ENCODE assay signal across 38 mouse cellular contexts in genomic region chr9:35567995-35568394, GRCm38 (mm10). TPM values are rescaled to one million over a fixed set of nuclear protein-coding genes. Genes with fewer than 3 reads are reported as not detected.
A peak's percentile ranks its signal among the peaks of the same experiment; 100 is the strongest.
DNase-seq lines count a peak whose midpoint lies in the region; ATAC-seq lines count a peak whose summit lies in the region.
"Had no signal": no experiment of that assay in that cellular context is flagged by ENCODE, and none has a peak within 500 bp of the region (broad histone marks: within the 10 kb centered on the region; RNA-seq: fewer than 3 reads in every experiment).

No protein-coding gene starts in this region.

- 84% methylated on average over 3 of the region's 3 CpGs for WGBS in heart, embryonic 13.5 days
- 89% methylated on average over 3 of the region's 3 CpGs for WGBS in midbrain, embryonic 12.5 days
- 86% methylated on average over 3 of the region's 3 CpGs for WGBS in midbrain, embryonic 10.5 days
- 88% methylated on average over 3 of the region's 3 CpGs for WGBS in limb, embryonic 10.5 days

- H3K4me1 ChIP-seq in erythroblast, embryonic 14.5 days (ENCODE audit: control insufficient read depth) = peaks cover 31% of the 10 kb centered on the region
- peaks cover 40% of the 10 kb centered on the region for H3K4me1 ChIP-seq in heart, embryonic 13.5 days
- peaks cover 11% of the 10 kb centered on the region for H3K4me1 ChIP-seq in midbrain, embryonic 12.5 days
- H3K4me1 ChIP-seq in midbrain, embryonic 10.5 days = peaks cover 22% of the 10 kb centered on the region
- H3K4me1 ChIP-seq in limb, embryonic 10.5 days = peaks cover 5% of the 10 kb centered on the region; the same call in 1 of the 2 replicates

- H3K4me2 ChIP-seq in heart, embryonic 13.5 days = peak overlapping the region; percentile 81
- H3K4me2 ChIP-seq in midbrain, embryonic 12.5 days (replicated peaks) = 0 out of 2 replicates have a peak overlapping the region, but pooled peaks have one; percentile 13
- H3K4me2 ChIP-seq: stomach, embryonic 15.5 days had no signal

- no peak for ATAC-seq in erythroblast, adult 5-6 weeks (replicated peaks; ENCODE audit: low FRiP score, poor library complexity, severe bottlenecking)
- no peak for ATAC-seq in heart, embryonic 13.5 days (ENCODE audit: extremely low read depth, insufficient number of reproducible peaks, low FRiP score, low TSS enrichment)
- no peak for ATAC-seq in midbrain, embryonic 12.5 days (ENCODE audit: low FRiP score, low read depth)

- intact Hi-C loops in heart, postnatal 10 days (cut with DNase I) = no loop called here

- H3K27ac ChIP-seq in heart, embryonic 13.5 days (replicated peaks) = no peak overlapping the region
- H3K27ac ChIP-seq in midbrain, embryonic 12.5 days (replicated peaks) = no peak overlapping the region
- no peak overlapping the region for H3K27ac ChIP-seq in midbrain, embryonic 10.5 days (replicated peaks)
- no peak overlapping the region for H3K27ac ChIP-seq in limb, embryonic 10.5 days
- H3K27ac ChIP-seq: forebrain, embryonic 12.5 days; hindbrain, embryonic 13.5 days; limb, embryonic 12.5 days; stomach, embryonic 15.5 days had no signal

- peak overlapping the region; percentile 33; the same call in 1 of the 2 replicates for H3K9ac ChIP-seq in heart, embryonic 13.5 days
- H3K9ac ChIP-seq in midbrain, embryonic 12.5 days (replicated peaks) = no peak overlapping the region
- H3K9ac ChIP-seq: forebrain, embryonic 12.5 days; hindbrain, embryonic 13.5 days; limb, embryonic 12.5 days; stomach, embryonic 15.5 days had no signal

- DNase-seq in heart, postnatal 10 days = no peak
- DNase-seq in midbrain, embryonic 10.5 days (ENCODE audit: low spot score) = no peak
- DNase-seq in layer of hippocampus, postnatal 14 days (ENCODE audit: low spot score in 2 of 2) = no peak
- no peak for DNase-seq in limb, embryonic 10.5 days (ENCODE audit: low spot score)
- DNase-seq: adrenal gland, adult 8-10 months; cerebellum, adult 8-10 months; cerebellum, postnatal 25 days; gastrocnemius, postnatal 25 days; heart, adult 18-20 months; kidney, adult 11 months; kidney, postnatal 14 days; layer of hippocampus, adult 9-11 months; lung, postnatal 36 days; midbrain, embryonic 14.5 days; right cerebral cortex, postnatal 25 days; thymus, adult 18-20 months; thymus, postnatal 25 days had no signal

- H3K27me3 ChIP-seq in erythroblast, embryonic 14.5 days (ENCODE audit: control insufficient read depth) = peaks cover 19% of the 10 kb centered on the region
- H3K27me3 ChIP-seq in heart, embryonic 13.5 days (replicated peaks) = peaks cover 4% of the 10 kb centered on the region; the same call in 1 of the 2 replicates
- no peaks in the 10 kb centered on the region for H3K27me3 ChIP-seq in midbrain, embryonic 12.5 days
- H3K27me3 ChIP-seq in midbrain, embryonic 10.5 days (ENCODE audit: low read depth, poor library complexity, severe bottlenecking) = peaks cover 4% of the 10 kb centered on the region; the same call in 1 of the 2 replicates
- no peaks in the 10 kb centered on the region for H3K27me3 ChIP-seq in limb, embryonic 10.5 days (ENCODE audit: low read depth, poor library complexity, severe bottlenecking)
- H3K27me3 ChIP-seq: forebrain, embryonic 12.5 days; limb, embryonic 12.5 days; stomach, embryonic 15.5 days had no signal

- H3K36me3 ChIP-seq in erythroblast, embryonic 14.5 days (ENCODE audit: control insufficient read depth) = peaks cover 55% of the 10 kb centered on the region
- peaks cover 43% of the 10 kb centered on the region for H3K36me3 ChIP-seq in heart, embryonic 13.5 days
- peaks cover 32% of the 10 kb centered on the region for H3K36me3 ChIP-seq in midbrain, embryonic 12.5 days
- H3K36me3 ChIP-seq in midbrain, embryonic 10.5 days = peaks cover 55% of the 10 kb centered on the region
- H3K36me3 ChIP-seq in limb, embryonic 10.5 days = peaks cover 54% of the 10 kb centered on the region

- H3K9me3 ChIP-seq in erythroblast, embryonic 14.5 days (ENCODE audit: control insufficient read depth, low read length) = no peaks in the 10 kb centered on the region
- H3K9me3 ChIP-seq in heart, embryonic 13.5 days = no peaks in the 10 kb centered on the region
- no peaks in the 10 kb centered on the region for H3K9me3 ChIP-seq in midbrain, embryonic 12.5 days
- H3K9me3 ChIP-seq in midbrain, embryonic 10.5 days (replicated peaks) = no peaks in the 10 kb centered on the region
- no peaks in the 10 kb centered on the region for H3K9me3 ChIP-seq in limb, embryonic 10.5 days (replicated peaks)
- H3K9me3 ChIP-seq: forebrain, embryonic 12.5 days; G1E; hindbrain, embryonic 13.5 days; limb, embryonic 12.5 days; stomach, embryonic 15.5 days had no signal

- H3K4me3 ChIP-seq in erythroblast, embryonic 14.5 days (replicated peaks) = peak overlapping the region; percentile 100
- no peak overlapping the region for H3K4me3 ChIP-seq in heart, embryonic 13.5 days
- no peak overlapping the region for H3K4me3 ChIP-seq in midbrain, embryonic 12.5 days
- H3K4me3 ChIP-seq in midbrain, embryonic 10.5 days = no peak overlapping the region
- no peak overlapping the region for H3K4me3 ChIP-seq in limb, embryonic 10.5 days
- H3K4me3 ChIP-seq: forebrain, embryonic 12.5 days; hindbrain, embryonic 13.5 days; limb, embryonic 12.5 days; stomach, embryonic 15.5 days had no signal

RNA-seq across cellular contexts. Expression of gene Pate2, which starts 2.1 kb away (rescaled TPM):
- 0.09 TPM in 1 of 2 replicates, not detected in the other for polyA plus RNA-seq in erythroblast, embryonic 14.5 days (2012)
- total RNA-seq in erythroblast, adult 5-6 weeks (2015; ENCODE audit: low replicate concordance) = not detected in 2 replicates
- total RNA-seq in erythroblast, adult 5-6 weeks (2017; ENCODE audit: low replicate concordance) = not detected in 2 replicates
- 0.20 and 0.39 TPM in 2 replicates for polyA plus RNA-seq in heart, embryonic 13.5 days (2015; fragmentation: Nextera tagmentation; extraction: Ambion mirVana)
- total RNA-seq in heart, postnatal 10 days (2021) = under 1 TPM in 1 of 2 experiments, not detected in 1; 0.25 TPM
- polyA plus RNA-seq in midbrain, embryonic 12.5 days (2016; fragmentation: Nextera tagmentation; extraction: Ambion mirVana) = 1.7 and 2.4 TPM in 2 replicates
- polyA plus RNA-seq in midbrain, embryonic 10.5 days (2016; fragmentation: Nextera tagmentation; extraction: Ambion mirVana) = 1.6 and 2.7 TPM in 2 replicates
- 1 to 10 TPM in 1 of 2 experiments, under 1 TPM in 1; 0.74 to 1.6 TPM for total RNA-seq in layer of hippocampus, postnatal 14 days (2021)
- 1.2 and 1.4 TPM in 2 replicates for polyA plus RNA-seq in limb, embryonic 10.5 days (2016; fragmentation: Nextera tagmentation; extraction: Ambion mirVana)
- total RNA-seq: gastrocnemius, postnatal 25 days; heart, adult 18-20 months; heart, postnatal 25 days; neutrophil, adult 5-6 weeks had no signal

RNA-seq across cellular contexts. Expression of gene Hyls1, which starts 2.2 kb away (rescaled TPM):
- polyA plus RNA-seq in erythroblast, embryonic 14.5 days (2012) = 0.71 and 0.72 TPM in 2 replicates
- total RNA-seq in erythroblast, adult 5-6 weeks (2015; ENCODE audit: low replicate concordance) = 4.8 and 15.4 TPM in 2 replicates
- 5.5 and 6.0 TPM in 2 replicates for total RNA-seq in erythroblast, adult 5-6 weeks (2017; ENCODE audit: low replicate concordance)
- 11.5 and 13.2 TPM in 2 replicates for polyA plus RNA-seq in heart, embryonic 13.5 days (2015; fragmentation: Nextera tagmentation; extraction: Ambion mirVana)
- total RNA-seq in heart, postnatal 10 days (2021) = 1 to 10 TPM; 3.5 to 4.5 TPM
- 26.8 and 27.7 TPM in 2 replicates for polyA plus RNA-seq in midbrain, embryonic 12.5 days (2016; fragmentation: Nextera tagmentation; extraction: Ambion mirVana)
- 26.2 and 30.2 TPM in 2 replicates for polyA plus RNA-seq in midbrain, embryonic 10.5 days (2016; fragmentation: Nextera tagmentation; extraction: Ambion mirVana)
- total RNA-seq in layer of hippocampus, postnatal 14 days (2021) = 10 to 100 TPM in 1 of 2 experiments, 1 to 10 TPM in 1; 9.2 to 10.6 TPM
- polyA plus RNA-seq in limb, embryonic 10.5 days (2016; fragmentation: Nextera tagmentation; extraction: Ambion mirVana) = 19.5 and 22.4 TPM in 2 replicates

RNA-seq across cellular contexts. Expression of gene Pus3, which starts 9.6 kb away (rescaled TPM):
- 0.04 and 0.07 TPM in 2 replicates for polyA plus RNA-seq in erythroblast, embryonic 14.5 days (2012)
- 1.5 and 9.4 TPM in 2 replicates for total RNA-seq in erythroblast, adult 5-6 weeks (2015; ENCODE audit: low replicate concordance)
- total RNA-seq in erythroblast, adult 5-6 weeks (2017; ENCODE audit: low replicate concordance) = 3.4 and 6.0 TPM in 2 replicates
- polyA plus RNA-seq in heart, embryonic 13.5 days (2015; fragmentation: Nextera tagmentation; extraction: Ambion mirVana) = 12.0 and 13.6 TPM in 2 replicates
- 1 to 10 TPM; 7.4 to 8.4 TPM for total RNA-seq in heart, postnatal 10 days (2021)
- polyA plus RNA-seq in midbrain, embryonic 12.5 days (2016; fragmentation: Nextera tagmentation; extraction: Ambion mirVana) = 17.0 and 17.1 TPM in 2 replicates
- polyA plus RNA-seq in midbrain, embryonic 10.5 days (2016; fragmentation: Nextera tagmentation; extraction: Ambion mirVana) = 18.5 and 19.5 TPM in 2 replicates
- 10 to 100 TPM; 12.7 to 13.7 TPM for total RNA-seq in layer of hippocampus, postnatal 14 days (2021)
- polyA plus RNA-seq in limb, embryonic 10.5 days (2016; fragmentation: Nextera tagmentation; extraction: Ambion mirVana) = 21.2 and 22.3 TPM in 2 replicates

RNA-seq across cellular contexts. Expression of gene Ddx25, which starts 9.7 kb away (rescaled TPM):
- not detected in 2 replicates for polyA plus RNA-seq in erythroblast, embryonic 14.5 days (2012)
- 0.21 TPM in 1 of 2 replicates, not detected in the other for total RNA-seq in erythroblast, adult 5-6 weeks (2015; ENCODE audit: low replicate concordance)
- not detected in 2 replicates for total RNA-seq in erythroblast, adult 5-6 weeks (2017; ENCODE audit: low replicate concordance)
- 1.4 and 1.5 TPM in 2 replicates for polyA plus RNA-seq in heart, embryonic 13.5 days (2015; fragmentation: Nextera tagmentation; extraction: Ambion mirVana)
- under 1 TPM in 1 of 2 experiments, not detected in 1; 0.02 TPM for total RNA-seq in heart, postnatal 10 days (2021)
- polyA plus RNA-seq in midbrain, embryonic 12.5 days (2016; fragmentation: Nextera tagmentation; extraction: Ambion mirVana) = 10.6 and 11.0 TPM in 2 replicates
- polyA plus RNA-seq in midbrain, embryonic 10.5 days (2016; fragmentation: Nextera tagmentation; extraction: Ambion mirVana) = 8.0 and 8.2 TPM in 2 replicates
- total RNA-seq in layer of hippocampus, postnatal 14 days (2021) = 10 to 100 TPM; 13.8 to 14.7 TPM
- 4.9 and 6.0 TPM in 2 replicates for polyA plus RNA-seq in limb, embryonic 10.5 days (2016; fragmentation: Nextera tagmentation; extraction: Ambion mirVana)
- total RNA-seq: gastrocnemius, postnatal 25 days; heart, adult 18-20 months; heart, postnatal 25 days had no signal

RNA-seq across cellular contexts. Expression of gene Pate4, which starts 43.7 kb away (rescaled TPM):
- polyA plus RNA-seq in erythroblast, embryonic 14.5 days (2012) = not detected in 2 replicates
- not detected in 2 replicates for total RNA-seq in erythroblast, adult 5-6 weeks (2015; ENCODE audit: low replicate concordance)
- not detected in 2 replicates for total RNA-seq in erythroblast, adult 5-6 weeks (2017; ENCODE audit: low replicate concordance)
- not detected in 2 replicates for polyA plus RNA-seq in heart, embryonic 13.5 days (2015; fragmentation: Nextera tagmentation; extraction: Ambion mirVana)
- not detected for total RNA-seq in heart, postnatal 10 days (2021)
- not detected in 2 replicates for polyA plus RNA-seq in midbrain, embryonic 12.5 days (2016; fragmentation: Nextera tagmentation; extraction: Ambion mirVana)
- polyA plus RNA-seq in midbrain, embryonic 10.5 days (2016; fragmentation: Nextera tagmentation; extraction: Ambion mirVana) = not detected in 2 replicates
- total RNA-seq in layer of hippocampus, postnatal 14 days (2021) = not detected
- 0.19 TPM in 1 of 2 replicates, not detected in the other for polyA plus RNA-seq in limb, embryonic 10.5 days (2016; fragmentation: Nextera tagmentation; extraction: Ambion mirVana)
- total RNA-seq: adrenal gland, adult 8-10 months; G1E; gastrocnemius, postnatal 25 days; heart, adult 18-20 months; heart, postnatal 25 days; left cerebral cortex, adult 18-20 months; left cerebral cortex, postnatal 14 days; megakaryocyte, adult 5-6 weeks; neutrophil, adult 5-6 weeks had no signal
- polyA plus RNA-seq: C2C12; embryonic facial prominence, embryonic 11.5 days; forebrain, embryonic 12.5 days; G1E; heart, embryonic 14.5 days; hindbrain, embryonic 13.5 days; kidney, embryonic 14.5 days; limb, embryonic 12.5 days; liver, embryonic 16.5 days; lung, embryonic 16.5 days; midbrain, embryonic 14.5 days; neural tube, embryonic 11.5 days; stomach, embryonic 15.5 days had no signal

Comparison
In these comparisons a context has a peak if more than half of its experiments do, and no peak if none do; other contexts are left out.
1. RNA of gene Pus3, which starts 9.6 kb away (polyA plus RNA-seq): 21.2 to 22.3 TPM in limb, embryonic 10.5 days, 18.5 to 19.5 TPM in midbrain, embryonic 10.5 days, 17.0 to 17.1 TPM in midbrain, embryonic 12.5 days and 12.0 to 13.6 TPM in heart, embryonic 13.5 days; 0.04 to 0.07 TPM in erythroblast, embryonic 14.5 days; every median in the first group is over 10 times any median in the second.